Mouse (Mus musculus) kidney, postnatal 4 days (tissue): ENCODE data around the gene Hs1bp3.
A peak's percentile ranks its signal among the peaks of the same experiment; 100 is the strongest.

Experiments used
- DNase-seq, 2 experiments: peaks; one replicate each; pipeline ENCODE4 v3.0.0; 2021; ENCODE audit warnings: mixed read lengths in 2 of 2

The Hs1bp3 gene

GRCm38 (mm10) chr12:8365336-8365735, 52.1 kb downstream of the Hs1bp3 start:
- peak; percentile 35 to 53 for DNase-seq

DNA sequence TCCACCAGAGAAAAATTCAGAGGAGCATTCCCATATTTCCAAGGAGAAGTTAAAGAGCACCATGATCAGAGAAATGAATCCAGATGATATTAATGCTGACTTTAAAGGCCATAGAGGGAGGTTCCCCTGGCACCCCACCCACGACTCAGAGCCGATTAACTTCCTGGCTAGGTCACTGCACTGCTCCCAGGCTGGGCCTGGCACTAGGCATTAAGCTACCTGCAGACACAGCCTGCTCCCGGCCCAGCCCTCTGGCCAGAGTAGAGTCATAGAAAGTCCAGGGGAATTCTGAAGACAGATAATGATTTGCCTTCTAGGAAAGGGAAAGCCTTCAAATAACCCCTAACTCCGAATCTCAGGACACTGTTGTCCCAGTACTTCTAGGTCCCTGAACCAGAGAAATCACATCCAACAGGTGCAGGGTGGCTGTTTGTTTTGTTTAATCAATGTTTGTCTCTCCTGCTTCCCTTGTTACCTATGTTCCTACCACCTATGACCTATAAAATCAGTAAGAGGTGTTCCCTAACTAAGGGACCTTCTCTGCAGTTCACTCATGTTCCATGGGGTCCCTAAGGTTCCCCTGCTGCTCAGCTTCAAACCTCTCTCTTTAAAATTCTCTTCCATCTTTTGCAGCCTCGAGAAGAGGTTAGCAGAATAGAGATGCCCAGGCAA, 52.8 kb downstream of the Hs1bp3 start:
- DNase-seq, result no peak

- no peak for DNase-seq
These were observed 53.5 kb downstream of the Hs1bp3 start for GRCm38 (mm10) chr12:8366688-8367087.

GRCm38 (mm10) chr12:8371746-8372510, 58.7 kb downstream of the Hs1bp3 start:
- no peak for DNase-seq

GRCm38 (mm10) chr12:8372511-8373180, 59.4 kb downstream of the Hs1bp3 start:
- DNase-seq, result no peak

DNA sequence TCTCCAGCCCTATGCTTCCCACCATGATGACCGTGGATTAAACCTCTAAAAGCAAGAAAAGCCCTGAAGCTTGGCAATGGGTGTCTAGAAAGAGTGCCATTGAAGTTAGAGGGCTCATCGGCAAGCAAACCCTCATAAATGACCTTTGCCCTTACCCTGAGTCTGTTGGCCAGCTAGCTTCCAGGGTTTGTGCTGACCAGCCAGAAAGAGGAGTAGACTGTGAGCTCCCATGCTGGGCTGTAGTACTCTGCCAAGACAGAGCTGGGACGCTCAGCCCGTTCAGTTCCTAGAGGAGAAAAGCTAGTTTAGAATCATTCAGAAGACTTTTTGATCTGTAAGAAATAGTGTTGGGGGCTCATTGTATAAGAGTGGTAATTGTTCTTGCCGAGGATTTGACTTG, 60.5 kb downstream of the Hs1bp3 start:
- DNase-seq, result no peak

DNA sequence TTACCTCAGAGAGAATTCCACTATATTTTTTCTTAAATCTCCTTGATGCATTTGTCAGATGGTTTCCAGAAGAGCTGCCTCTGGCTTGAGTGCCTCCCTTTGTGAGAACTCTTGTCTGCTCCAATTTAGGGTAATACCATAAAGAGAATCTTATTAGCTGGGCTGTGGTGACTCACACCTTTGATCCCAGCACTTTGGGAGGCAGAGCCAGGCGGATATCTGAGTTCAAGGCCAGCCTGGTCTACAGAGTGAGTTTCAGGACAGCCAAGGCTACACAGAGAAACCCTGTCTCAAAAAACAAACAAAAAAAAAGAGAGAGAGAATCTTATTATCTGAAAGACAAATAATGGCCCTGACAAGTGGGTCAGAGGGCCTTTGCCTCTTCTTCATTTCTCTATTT, 63.9 kb downstream of the Hs1bp3 start:
- no peak for DNase-seq

GRCm38 (mm10) chr12:8377955-8378620, 64.9 kb downstream of the Hs1bp3 start:
- no peak for DNase-seq

- peak; percentile 78 to 85 for DNase-seq
These were observed 66.7 kb downstream of the Hs1bp3 start for GRCm38 (mm10) chr12:8379795-8380521.

- DNase-seq, result no peak
These were observed 67.7 kb downstream of the Hs1bp3 start for GRCm38 (mm10) chr12:8380944-8381343.

DNA sequence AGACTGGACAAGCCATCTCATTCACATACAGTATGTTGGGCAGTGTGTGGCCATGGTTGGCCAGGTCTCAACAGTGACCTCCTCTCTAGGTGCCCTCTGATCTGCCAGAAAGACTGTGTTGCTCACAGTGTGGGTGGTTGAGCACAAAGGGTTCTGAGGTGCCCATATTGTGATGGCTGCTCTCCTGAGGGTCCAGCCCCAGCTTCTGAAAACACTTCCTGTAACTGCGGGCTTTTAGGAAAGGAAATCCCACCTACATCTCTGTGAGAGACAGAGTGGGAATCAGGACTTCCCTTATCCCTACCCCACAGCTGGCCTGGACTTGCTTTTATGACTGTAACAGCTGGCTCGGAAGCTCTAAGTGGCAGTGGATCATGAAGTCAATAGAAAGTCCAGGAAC, 68.7 kb downstream of the Hs1bp3 start:
- no peak for DNase-seq

DNA sequence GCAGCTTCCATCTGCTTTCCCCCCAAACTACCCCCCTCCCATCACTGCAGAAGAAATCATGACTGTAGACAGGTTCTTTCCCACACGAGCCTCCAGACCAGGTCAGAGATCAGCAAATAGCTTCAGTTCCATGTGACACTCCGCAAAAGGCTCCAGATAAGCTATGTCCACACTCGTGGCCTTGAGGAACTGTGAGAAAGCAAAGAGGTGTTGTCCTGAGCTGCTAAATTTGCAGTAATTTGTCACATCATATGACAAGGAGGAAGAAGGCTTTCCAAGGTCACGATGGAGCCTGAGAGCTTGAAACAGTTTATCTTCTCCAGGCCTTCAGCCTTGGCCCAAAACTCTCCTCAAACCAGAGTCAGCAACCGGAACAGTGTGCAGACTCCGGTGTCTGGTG, 70.6 kb downstream of the Hs1bp3 start:
- no peak for DNase-seq

DNA sequence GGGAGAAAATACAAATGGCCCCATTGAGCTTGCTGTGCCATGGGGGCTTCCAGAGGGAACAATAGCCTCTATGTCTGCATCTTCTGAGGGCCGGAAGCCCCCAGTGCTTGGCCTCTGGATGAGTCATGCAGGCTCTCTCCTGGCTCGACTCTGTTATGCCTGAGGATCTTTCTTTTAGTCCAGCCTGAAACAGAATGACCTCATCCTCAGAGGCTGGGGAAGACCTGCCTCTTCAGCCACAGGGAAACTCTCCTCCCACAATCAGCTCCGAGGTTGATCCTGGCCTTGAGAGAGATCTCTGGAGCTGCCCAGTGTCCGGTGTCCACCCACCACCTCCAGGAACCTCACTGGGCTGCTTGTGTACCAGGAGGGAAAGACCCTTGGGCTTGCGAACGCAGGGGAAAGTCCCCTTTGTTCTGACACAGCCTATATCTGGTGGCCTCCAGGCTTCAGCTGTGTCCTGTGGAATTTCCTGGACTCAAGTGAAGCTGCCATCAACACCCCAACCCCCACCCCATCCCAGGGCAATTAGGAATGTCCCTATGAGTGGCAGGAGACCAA, 73.3 kb downstream of the Hs1bp3 start:
- DNase-seq, result peak; percentile 48 to 64

GRCm38 (mm10) chr12:8387281-8387680, 74.0 kb downstream of the Hs1bp3 start:
- DNase-seq, result no peak

DNA sequence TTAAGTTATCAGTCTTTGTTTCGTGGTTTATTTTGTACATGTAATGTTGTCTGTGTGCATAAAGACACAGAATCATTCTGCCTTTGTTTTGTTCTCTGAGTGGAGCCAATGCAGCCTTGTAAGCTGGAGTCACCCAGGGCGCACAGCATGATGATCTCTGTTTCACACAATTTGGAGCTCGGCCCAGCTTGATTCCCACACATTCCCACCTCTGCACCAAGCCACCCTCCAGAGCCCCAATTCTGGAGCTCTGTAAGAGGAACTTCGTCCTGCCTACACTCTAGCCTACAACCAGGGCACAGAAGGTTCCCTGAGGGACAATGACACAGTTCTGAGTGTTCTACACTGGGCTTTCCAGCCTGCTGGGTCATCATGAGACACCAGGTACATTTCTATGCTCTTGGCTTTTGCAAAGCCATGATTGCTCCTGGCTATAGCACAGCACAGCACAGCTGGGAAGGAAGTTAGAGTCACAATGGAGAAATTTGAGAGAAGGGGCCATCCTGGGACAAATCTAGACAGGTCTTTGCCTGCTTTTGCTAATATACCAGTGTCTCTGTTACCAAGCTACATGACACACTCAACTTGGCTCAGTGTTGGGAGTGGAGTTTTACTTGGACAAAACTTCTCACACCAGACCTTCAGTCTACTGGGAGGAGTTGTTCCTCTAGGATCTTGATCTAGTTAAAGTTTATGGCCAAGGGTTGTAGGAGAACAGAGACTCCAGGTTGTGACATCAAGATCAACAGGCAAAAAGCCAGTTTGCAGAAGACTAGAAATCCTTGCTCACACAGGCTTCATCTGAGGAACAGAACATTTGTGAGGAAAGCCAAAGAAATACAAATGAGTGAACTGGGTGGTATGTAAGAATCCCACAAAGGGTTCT, 75.5 kb downstream of the Hs1bp3 start:
- DNase-seq, result no peak

- DNase-seq, result no peak
These were observed 80.0 kb downstream of the Hs1bp3 start for GRCm38 (mm10) chr12:8393226-8393625.
